Mouse (Mus musculus): ENCODE data around the gene Tnfrsf8.

The Tnfrsf8 gene

DNA sequence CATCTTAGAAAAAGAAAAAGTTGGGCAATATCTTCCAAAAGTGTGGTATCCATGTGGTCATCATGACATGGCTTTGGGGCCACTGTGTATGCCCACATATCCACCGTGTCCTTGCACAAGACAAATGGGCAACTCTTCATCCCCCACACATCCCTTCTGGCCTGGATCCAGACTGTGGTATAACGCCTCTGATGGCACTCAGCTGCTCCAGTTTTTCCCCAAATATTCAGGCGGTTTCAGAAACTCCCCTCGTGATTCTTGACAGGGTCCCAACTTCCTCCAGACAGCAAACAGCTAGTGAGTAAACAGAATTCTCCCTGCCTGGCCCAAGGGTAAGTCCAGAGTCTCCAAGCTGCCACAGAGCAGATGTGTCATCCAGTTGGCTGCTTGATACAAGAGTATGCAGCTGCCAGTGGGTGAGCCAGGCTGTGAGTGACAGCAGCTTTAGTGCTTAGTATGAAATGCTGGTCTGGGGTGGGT, 47.3 kb downstream of the Tnfrsf8 start:
- no peak for DNase-seq (ENCODE audit: low spot score)

DNA sequence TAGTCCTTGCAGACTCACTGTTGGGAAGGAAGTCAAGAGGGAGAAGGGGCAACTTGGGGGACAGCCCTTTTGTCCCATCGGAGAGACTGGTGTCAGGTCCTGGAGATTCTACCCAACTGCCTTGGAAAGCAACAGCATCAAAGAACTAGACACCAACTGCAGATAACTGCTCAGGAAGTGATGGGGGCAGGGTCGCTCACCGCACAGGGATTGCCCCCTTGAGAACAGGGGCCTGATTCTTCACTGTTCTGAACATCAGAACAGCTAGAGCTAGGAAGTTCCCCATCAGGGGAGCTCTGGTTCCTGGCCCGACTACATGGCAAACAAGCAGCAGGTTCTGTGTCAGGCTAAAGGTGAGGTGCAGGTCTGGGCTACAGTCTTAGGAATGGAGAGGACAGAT, 48.5 kb downstream of the Tnfrsf8 start:
- DNase-seq (ENCODE audit: low spot score): no peak

DNA sequence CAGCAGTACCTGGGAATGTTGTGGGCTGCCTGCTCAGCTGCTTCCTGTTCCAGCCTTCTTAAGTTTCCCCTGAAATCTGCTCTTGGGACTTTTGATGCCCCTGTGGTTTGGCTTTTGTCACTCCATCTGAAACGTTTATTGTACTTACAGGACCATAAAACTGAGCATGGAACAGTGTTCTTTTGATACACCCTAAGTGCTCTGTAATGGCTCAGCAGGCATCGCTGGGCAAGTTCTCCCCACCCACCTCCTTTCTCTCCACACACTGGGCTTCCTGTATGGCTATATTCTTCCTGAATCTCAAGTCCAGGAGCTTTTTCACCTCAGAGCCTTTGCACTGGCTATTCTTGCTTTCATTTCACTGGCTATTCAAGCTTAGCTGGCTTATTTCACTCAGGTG, 50.2 kb downstream of the Tnfrsf8 start:
- no peak for DNase-seq (ENCODE audit: low spot score)

DNA sequence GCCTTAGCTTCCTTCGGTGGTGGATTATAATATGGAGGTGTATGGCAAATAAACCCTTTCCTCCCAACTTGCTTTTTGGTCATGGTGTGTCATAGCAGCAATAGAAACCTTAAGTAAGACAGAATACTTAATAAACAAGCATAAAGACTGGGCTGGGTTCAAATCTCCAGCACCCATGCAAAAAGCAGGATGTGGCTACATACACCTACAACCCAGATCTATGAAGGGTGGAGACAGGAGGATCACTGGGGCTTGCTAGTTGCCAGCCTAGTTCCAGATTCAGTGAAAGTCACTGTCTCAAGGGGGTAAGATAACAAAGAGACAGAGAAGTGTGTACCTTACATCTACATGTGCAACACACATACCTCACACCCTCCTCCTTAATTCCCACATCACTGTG, 51.4 kb downstream of the Tnfrsf8 start:
- no peak for DNase-seq (ENCODE audit: low spot score)

DNA sequence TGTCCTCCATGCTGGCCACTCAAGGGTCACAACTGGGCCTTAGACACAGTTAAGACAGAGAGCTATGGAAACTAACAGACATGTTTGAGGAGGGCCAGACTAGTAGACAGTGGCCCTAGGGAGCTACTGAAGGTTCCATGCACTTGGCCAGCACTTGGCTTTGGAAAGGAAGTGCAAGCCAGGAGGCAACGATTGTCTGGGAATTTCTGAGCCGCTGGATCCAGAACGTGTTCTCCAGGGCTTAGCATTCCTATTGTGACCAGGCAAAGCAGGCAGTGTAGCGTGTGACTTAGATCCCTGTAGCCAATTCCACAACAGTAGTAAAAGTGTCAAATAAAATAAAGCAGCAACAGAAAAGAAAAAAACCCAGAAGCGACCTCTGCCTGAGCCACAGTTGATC, 54.2 kb downstream of the Tnfrsf8 start:
- no peak for DNase-seq (ENCODE audit: low spot score)

DNA sequence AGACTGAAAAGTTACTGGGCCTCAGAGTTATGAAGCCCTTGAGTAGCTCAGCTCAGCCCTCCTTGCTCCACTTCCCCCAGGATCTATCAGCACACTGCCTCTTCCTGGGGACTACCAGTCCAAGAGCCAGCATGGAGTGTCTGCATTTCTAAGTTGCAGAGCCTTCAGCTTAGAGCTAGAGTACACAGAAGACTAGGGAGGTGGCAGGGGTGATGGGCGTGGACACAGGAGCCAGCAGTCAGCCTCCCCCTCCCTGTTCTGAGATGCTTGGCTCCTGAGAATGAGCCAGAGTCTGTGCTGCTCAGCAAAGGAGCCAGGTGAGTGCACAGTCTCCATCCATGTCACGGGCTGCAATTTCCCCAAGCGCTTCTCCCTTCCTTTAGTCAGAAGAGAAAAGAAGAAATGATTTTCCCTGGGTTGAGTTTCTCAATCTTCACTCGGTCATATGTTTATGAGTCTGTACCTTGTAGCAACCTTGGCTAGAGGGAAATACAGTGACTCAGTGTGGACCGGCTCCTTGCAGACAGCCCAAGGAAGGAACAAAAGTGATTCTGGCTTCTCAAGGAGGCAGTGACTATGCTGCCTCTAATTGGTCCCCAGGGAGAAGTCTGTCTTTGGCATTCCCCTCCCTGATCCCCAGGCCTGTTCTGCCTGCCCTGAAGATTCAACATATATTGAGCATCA, 57.1 kb downstream of the Tnfrsf8 start:
- no peak for DNase-seq (ENCODE audit: low spot score)

DNA sequence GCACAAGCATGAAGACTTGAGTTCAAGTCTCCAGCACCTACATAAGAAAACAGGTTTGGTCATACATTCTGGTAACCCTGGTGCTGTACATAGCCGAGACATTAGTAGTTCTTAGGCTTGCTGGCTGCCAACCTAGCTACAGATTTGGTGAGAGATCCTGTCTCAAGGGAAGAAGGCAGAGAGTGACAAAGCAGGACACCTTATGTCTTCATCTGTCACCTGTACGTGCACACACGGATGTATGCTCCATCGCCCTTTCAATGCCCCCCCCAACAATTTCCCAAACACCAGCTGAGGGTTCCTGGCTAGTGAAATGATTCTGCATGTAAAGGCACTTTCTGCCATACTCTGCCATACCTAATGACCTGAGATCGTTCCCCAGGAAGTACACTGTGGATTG, 58.8 kb downstream of the Tnfrsf8 start:
- DNase-seq (ENCODE audit: low spot score): no peak

DNA sequence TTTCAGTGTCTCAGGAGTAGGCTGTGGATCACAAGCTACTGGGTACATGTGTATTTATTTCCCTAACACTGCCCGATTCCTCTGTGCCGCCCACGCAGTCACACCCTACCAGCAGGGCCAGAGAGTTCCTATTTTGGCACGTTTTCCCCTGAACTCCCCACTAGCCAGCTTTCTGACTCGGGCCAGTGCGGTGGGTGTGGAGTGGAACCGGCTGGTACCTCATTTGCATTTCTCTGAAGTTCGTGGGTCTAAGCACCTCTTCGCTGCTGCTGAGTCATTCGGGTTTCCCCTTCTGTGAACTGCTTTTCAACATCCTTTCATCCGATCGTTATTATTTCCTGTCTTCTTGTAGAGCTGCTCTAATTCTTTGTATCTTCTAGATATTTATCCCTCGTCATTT, 60.5 kb downstream of the Tnfrsf8 start:
- peak; percentile 55 for DNase-seq (ENCODE audit: low spot score)

DNA sequence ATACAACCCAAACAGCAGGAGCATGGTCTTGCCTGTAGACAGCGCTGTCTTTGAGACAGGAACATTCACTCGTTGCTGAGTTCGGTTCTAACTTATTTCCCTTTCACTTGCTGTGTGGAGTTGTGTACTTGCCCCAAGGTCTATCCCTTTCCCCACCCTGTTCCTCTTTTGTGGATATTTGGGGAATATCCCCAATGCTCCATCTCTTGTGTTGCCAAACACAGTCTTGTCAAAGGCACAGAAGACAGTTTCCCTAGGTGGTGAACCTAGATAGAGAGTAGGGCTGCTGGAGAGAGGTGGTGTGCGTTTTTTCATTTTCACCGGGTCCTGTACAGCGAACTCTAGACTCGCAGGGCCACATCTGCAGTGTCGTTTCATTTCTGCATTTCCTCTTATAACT, 62.4 kb downstream of the Tnfrsf8 start:
- no peak for DNase-seq (ENCODE audit: low spot score)

DNA sequence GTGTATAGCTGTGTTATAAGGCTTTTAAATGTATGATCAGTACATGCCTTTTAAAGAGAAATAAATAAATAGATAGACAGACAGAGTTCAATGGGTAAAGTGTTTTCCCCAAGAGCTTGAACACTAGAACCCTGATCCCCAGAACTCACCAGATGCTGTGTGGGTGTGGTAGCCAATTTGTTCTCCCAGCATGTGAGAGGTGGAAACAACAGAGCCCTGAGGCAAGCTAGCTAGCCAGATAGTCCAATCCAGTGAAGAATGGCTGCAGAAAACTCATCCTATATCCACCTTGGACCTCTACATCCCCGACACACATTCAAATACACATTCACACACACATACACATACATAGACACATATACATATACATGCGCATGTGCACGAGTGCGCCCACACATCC, 63.4 kb downstream of the Tnfrsf8 start:
- no peak for DNase-seq (ENCODE audit: low spot score)

DNA sequence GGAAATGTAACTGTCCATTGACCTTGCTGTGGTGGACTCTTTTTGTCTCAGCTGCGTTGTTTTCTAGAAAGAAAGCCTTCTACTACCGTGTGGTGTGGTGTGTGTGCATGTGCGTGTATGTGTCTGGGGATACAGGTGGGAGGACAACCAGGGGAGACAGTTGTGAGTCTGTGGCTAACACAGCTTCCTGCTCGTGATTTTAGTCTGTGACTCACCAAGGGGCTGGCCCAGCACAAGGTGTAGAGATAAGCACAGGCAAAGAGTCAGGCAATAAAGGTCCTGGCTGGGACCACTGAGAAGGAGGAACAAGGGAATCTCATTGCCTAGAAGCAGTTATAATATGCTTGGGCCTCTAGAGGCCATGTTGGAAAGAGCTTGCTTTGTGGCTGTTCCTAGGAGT, 65.0 kb downstream of the Tnfrsf8 start:
- no peak for DNase-seq (ENCODE audit: low spot score)

DNA sequence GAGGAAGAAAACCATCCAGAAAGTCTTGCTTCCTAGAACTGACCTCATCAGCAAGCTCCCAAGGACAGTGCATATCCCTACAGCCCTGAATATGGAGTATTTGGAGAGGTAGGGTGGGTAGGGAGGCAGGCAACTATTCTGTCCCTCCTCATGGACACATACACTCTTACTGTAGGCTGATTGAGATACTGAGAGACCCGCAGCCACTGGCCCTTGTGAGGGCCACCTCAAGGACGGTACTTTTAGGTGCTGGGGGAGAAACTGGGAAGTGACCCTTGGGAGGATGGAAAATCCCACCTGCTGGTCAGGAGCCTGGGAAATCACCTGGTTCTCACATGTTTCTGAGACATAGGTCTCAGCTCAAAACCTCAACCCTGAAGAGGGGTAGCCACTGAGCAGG, 67.4 kb downstream of the Tnfrsf8 start:
- DNase-seq (ENCODE audit: low spot score): no peak

DNA sequence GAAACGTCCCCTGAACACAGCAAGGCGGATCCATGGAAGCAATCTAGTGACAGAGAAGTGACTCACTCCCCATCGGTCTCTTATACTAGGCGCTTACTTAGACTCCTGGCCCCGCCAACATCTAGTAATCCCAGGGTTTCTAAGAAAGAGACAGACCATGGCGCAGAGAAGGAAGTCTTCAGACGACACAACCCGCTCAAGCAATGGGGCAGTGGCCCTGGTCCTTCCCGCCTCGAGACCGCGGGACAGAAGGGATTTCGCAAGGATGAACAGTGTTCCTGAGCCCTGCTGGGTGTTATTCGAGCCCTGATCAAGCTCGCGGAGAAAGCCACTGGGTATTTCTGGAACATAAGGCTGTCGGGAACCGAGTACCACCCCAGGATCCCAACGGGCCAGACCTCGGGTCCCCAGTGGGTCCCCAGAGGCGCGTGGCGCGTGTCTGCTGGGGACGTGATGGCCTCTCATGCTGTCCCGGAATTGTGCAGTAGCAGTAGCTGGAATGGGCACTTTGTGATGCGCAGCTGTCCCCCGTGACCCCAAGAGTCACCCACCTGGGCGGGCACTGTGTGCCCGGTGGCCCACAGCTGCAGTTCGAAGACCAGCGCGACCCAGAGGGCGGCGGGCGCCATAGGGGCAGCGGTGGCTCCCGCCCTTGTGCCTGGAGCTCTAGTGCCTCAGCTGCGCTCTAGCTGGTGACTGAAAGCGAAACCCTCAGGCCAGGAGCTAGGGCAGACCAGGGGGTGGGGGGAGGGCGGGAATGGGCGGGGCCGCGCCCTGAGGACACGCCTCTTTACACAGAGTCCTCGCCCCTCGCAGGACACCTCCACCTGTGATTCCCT, 68.6 kb downstream of the Tnfrsf8 start, which contains the start of gene Tnfrsf1b:
Gene Tnfrsf1b (minus strand): TSS at position 698 of the 839 bp plus-strand sequence.
- no peak for DNase-seq (ENCODE audit: low spot score)

DNA sequence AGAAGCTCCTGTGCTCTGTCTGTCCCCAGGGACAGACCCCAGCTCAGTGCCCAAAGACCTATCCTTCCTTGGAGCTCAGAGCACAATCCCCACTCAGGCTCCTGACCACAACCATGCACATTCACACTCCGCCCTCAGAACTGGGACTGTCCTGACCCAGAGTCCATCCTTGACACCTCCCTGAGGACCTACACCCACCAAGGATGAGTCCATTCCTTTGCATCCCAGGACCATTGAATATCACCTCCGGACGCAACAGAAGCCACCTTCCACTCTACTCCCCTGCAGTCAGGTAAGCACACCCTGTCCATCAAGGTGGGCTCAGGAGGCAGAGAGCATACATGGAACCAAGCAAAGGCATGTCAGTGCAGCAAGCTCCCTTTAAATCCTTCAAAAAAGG, 69.4 kb downstream of the Tnfrsf8 start:
- no peak for DNase-seq (ENCODE audit: low spot score)

DNA sequence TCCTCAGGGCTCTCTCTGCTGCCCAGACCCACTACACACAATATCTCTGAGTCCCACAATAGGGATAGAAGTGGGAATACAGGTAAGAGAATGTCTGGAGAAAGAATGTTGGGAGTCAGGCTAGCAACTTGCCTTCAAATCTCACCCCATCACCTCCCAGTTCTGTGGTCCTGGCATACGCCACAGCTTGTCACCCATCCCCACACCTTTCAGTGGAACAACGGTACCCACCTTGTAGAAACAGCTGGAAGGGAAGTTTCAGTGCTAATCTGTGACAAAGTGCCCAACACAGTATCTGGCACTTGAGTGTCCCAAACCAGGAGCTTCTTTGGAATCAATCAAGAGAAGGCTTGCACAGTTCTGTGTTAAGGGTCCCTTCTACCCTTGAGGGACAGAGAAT, 70.3 kb downstream of the Tnfrsf8 start:
- no peak for DNase-seq (ENCODE audit: low spot score)

DNA sequence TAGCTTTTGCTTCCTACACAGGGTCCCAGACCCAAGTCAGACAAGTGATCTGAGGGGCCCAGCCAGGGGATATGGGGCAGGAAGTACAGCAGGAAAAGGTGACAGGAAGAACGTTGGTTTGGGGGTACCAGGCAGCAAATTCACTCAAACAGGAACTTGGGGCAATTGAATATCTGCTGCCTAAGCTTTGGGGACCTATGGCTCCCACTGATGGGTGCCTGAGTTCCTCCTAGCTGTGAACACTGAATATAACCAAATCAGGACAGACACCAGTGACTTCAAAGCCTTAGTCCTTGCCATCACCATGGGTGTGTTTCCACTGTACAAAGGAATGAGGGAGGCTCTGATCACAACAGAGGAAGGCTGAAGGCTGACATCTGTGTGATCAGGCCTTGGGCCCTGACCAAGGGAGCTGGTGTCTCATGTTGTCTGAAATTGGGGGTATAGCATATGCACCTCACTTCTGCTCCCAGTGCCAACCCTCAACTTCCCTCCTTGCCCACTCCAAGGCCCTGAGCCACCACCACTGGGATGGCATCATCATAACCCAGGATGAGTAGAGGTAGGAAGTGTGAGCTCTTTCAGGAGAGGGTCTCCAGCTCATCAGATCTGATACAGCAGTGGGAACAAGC, 72.1 kb downstream of the Tnfrsf8 start:
- no peak for DNase-seq (ENCODE audit: low spot score)

DNA sequence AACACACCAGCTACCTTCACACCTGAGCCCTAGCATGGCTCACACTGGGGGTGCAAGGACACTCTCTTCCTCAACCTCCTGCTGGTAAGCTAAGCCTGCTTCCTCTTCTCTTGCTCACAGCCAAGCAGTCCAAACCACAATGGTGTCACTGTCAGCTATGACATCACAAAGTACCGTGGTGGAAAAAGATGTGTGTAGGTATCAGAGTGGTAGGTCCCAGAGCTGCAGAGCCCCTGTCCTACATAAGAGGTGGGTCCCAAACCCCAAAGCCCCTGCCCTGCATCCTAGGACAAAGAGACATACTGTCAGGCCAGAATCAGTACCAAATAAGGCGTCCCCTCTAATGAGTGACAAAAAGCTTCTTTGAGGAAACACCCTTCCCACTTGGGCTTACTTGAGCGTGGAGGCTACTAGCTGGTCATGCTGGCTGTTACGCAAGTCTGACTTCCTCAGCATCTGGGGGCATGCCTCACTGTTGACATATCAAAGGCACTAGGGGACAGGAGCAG, 74.2 kb downstream of the Tnfrsf8 start:
- peak; percentile 48 for DNase-seq (ENCODE audit: low spot score)

DNA sequence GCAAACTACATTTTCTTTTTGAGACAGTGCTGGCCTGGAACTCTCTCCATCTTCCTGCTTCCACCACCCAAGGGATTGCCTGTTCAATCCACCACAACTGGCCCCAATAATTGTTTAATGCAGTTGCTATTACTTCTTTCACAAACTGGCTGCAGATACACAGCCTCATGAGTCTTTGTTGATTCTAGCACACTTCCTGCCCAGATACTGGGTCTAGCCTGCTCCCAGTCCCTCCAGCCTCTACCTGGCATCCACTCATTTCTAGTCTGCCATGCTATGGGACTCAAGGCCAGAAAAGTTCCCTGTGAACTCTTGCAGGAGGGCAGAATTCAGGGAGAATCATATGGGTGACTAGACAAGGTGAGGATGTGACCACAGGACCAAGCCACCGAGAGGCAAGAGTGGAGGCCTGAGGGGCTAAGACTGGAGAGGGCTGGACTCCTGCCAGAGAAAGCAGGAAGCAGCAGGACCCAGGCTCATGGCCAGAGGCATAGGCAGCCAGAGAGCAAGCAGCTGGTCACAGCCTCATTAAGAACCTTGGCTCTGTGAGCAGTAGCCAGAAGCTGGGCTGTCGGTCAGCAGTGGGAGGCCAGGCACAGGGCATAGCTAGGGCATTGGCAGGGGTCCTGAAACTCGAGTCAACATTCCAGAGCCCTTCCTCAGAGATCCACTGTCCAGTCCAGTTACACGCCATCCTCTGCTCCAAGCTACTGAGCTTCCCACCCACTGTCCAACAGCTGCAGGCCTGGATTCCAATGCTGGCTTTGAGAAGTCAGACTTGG, 75.7 kb downstream of the Tnfrsf8 start:
- DNase-seq (ENCODE audit: low spot score): no peak

DNA sequence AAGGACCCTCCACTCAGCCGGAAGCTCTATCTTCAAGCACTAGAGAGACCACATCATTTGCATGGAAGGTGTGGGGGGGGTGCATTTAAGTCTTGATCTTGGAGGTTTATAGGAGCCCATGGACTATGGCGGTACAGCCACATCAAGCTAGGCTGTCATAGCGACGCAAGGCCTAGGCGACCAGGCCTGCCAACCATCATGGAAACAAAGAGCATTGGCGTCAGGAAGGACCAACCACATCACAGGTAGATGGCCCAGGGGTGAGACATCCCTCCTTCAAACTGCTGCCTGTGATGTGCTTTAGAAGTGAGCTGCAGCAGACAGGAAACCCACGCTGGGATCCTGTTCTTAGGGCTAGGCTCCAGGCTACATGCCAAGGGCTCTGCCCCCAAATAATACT, 78.9 kb downstream of the Tnfrsf8 start:
- DNase-seq (ENCODE audit: low spot score): no peak

DNA sequence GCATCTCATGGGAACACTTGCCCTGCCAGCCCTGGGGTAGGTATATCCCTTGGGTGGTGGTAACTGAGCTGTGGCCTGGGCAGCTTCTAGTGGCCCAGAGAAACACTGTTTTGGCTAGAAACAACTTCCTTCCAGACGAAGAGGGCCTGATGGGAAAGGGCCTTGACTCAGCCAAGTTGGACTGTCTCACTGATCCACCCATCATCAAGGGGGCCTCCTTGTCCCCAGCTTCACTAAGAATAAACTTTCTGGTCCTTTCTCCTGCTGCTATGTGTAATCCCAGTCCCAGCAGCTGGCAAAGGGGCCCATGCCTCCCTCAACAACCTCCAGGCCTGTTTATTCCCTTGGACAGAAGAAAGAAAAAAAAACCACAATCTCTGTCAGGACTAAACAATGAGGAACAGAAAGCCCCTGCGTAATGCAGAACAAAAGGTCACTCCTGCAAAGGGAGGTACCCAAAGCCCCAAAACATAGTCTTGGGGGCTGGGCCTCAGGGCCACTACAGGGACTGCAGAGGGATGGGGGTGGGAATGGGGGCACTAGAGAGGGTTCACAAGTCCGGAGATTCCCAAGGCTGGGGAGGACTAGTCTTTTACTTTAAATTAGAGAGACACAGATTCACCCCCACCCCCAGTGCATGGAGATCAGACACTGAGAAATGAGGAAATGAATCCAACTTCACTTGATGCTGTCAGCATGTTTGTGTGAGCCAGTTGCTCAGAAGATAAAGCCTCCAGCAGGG, 81.3 kb downstream of the Tnfrsf8 start:
- no peak for DNase-seq (ENCODE audit: low spot score)

DNA sequence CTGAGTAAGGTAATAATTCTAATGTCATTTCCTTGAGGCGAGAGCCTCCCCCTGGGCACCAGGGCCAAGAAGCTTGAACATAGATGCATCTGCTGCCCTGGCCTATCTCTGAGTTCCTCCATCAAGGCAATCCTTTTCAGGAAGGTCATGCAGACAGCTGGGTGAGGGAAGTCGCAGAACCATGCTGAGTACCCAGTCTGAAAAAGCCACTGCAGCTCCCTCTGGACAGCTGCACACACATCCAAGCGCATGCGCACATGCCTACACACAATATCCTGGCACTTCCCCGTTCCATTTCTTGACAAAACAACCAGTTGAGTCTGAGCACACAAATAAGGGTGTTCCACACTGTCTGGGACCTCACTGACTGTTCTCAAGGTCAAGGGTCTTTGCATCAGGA, 83.2 kb downstream of the Tnfrsf8 start:
- DNase-seq (ENCODE audit: low spot score): no peak

All from spleen, adult 12 weeks (tissue).